Mouse (Mus musculus) MEL (cell line): Measurements from ENCODE around the gene St6galnac3. TPM values are rescaled to one million over a fixed set of nuclear protein-coding genes. Genes with fewer than 3 reads are reported as not detected.
"Not testable (repeated sequence)": the region's sequence is repeated elsewhere in the genome, so short reads cannot be mapped to it uniquely, and the experiment has no call there.

Experiments used
- DNase-seq: peaks from one replicate; pipeline ENCODE4 v3.0.0; 2011; ENCODE audit warnings: low read depth, low spot score
- H3K27ac ChIP-seq: 2 replicates; pipeline ENCODE4 v1.5.1; 2012; ENCODE audit warnings: low read depth, mild to moderate bottlenecking, control low read depth, low read length, moderate library complexity; ENCODE audit not compliant: control insufficient read depth
- H3K27me3 ChIP-seq, 2 experiments: fragments of 150-350 bp in 1 of 2; sonication (generic) in 1 of 2; 2 replicates each; pipeline ENCODE4 v1.6.1; 2012; ENCODE audit warnings: low read length in 2 of 2, mild to moderate bottlenecking in 2 of 2, improper control_type of control experiment in 1 of 2, moderate library complexity in 1 of 2; ENCODE audit not compliant: insufficient read depth in 2 of 2, control insufficient read depth in 1 of 2
- H3K36me3 ChIP-seq, 2 experiments: 2 replicates each; pipeline ENCODE4 v1.6.1; 2012 to 2014; ENCODE audit warnings: low read length in 2 of 2, improper control_type of control experiment in 1 of 2, inconsistent platforms in 1 of 2, mild to moderate bottlenecking in 1 of 2; ENCODE audit not compliant: insufficient read depth in 2 of 2, control insufficient read depth in 1 of 2
- H3K4me1 ChIP-seq, 2 experiments: fragments of 150-350 bp in 1 of 2; sonication (generic) in 1 of 2; 2 replicates each; pipeline ENCODE4 v1.6.1; 2012; ENCODE audit warnings: low read length in 2 of 2, improper control_type of control experiment in 1 of 2, mild to moderate bottlenecking in 1 of 2; ENCODE audit not compliant: insufficient read depth in 2 of 2, control insufficient read depth in 1 of 2
- H3K4me3 ChIP-seq, 2 experiments: fragments of 150-350 bp in 1 of 2; sonication (generic) in 1 of 2; 2 replicates each; pipeline ENCODE4 v1.5.1; 2012; ENCODE audit warnings: low read depth in 2 of 2, low read length in 2 of 2, mild to moderate bottlenecking in 2 of 2, moderate library complexity in 2 of 2, control low read depth in 1 of 2, improper control_type of control experiment in 1 of 2; ENCODE audit not compliant: control insufficient read depth in 1 of 2, insufficient read depth in 1 of 2
- H3K79me2 ChIP-seq: 2 replicates; pipeline ENCODE4 v1.6.1; 2012; ENCODE audit warnings: mild to moderate bottlenecking, low read length, moderate library complexity; ENCODE audit not compliant: control insufficient read depth, poor library complexity, insufficient read depth
- H3K9ac ChIP-seq: 2 replicates; pipeline ENCODE4 v1.6.1; 2012; ENCODE audit warnings: low read depth, mild to moderate bottlenecking, control low read depth, low read length, moderate library complexity; ENCODE audit not compliant: control insufficient read depth, poor library complexity, severe bottlenecking
- H3K9me3 ChIP-seq: fragments of 150-350 bp; sonication (generic); replicated peaks from 2 replicates; pipeline ENCODE4 v1.6.1; 2012; ENCODE audit warnings: mild to moderate bottlenecking, low read length, improper control_type of control experiment, moderate library complexity; ENCODE audit not compliant: insufficient read depth
- E2F4 ChIP-seq: IDR thresholded peaks from 2 replicates; pipeline ENCODE4 v1.6.1; 2011; ENCODE audit warnings: low read depth, low read length, improper control_type of control experiment, borderline replicate concordance
- ETS1 ChIP-seq: IDR thresholded peaks from 2 replicates; pipeline ENCODE4 v1.6.1; 2012; ENCODE audit warnings: low read depth, mild to moderate bottlenecking, inconsistent platforms, low read length, improper control_type of control experiment, moderate library complexity
- MAFK ChIP-seq: IDR thresholded peaks from 2 replicates; pipeline ENCODE4 v1.6.1; 2011; ENCODE audit warnings: low read depth, mild to moderate bottlenecking, low read length, improper control_type of control experiment, borderline replicate concordance
- MAX ChIP-seq: IDR thresholded peaks from 2 replicates; pipeline ENCODE4 v1.6.1; 2011; ENCODE audit warnings: low read length, improper control_type of control experiment
- MYC ChIP-seq: IDR thresholded peaks from 2 replicates; pipeline ENCODE4 v1.6.1; 2011; ENCODE audit warnings: low read depth, mild to moderate bottlenecking, low read length, improper control_type of control experiment, moderate library complexity
- POLR2A ChIP-seq, 2 experiments: IDR thresholded peaks; 2 replicates each; pipeline ENCODE4 v1.6.1; 2011 to 2012; ENCODE audit warnings: low read length in 2 of 2, mild to moderate bottlenecking in 2 of 2, control low read depth in 1 of 2, improper control_type of control experiment in 1 of 2, low read depth in 1 of 2, moderate library complexity in 1 of 2; ENCODE audit not compliant: control insufficient read depth in 1 of 2, insufficient read depth in 1 of 2, poor library complexity in 1 of 2
- POLR2AphosphoS5 ChIP-seq: IDR thresholded peaks from 2 replicates; pipeline ENCODE4 v1.6.1; 2012; ENCODE audit warnings: low read depth, borderline replicate concordance, mild to moderate bottlenecking, inconsistent platforms, low read length, moderate library complexity, mixed read lengths
- RAD21 ChIP-seq: IDR thresholded peaks from 2 replicates; pipeline ENCODE4 v1.6.1; 2011; ENCODE audit warnings: mild to moderate bottlenecking, low read depth, low read length, improper control_type of control experiment
- RCOR1 ChIP-seq: IDR thresholded peaks from 2 replicates; pipeline ENCODE4 v1.6.1; 2012; ENCODE audit warnings: low read depth, mild to moderate bottlenecking, inconsistent platforms, low read length, improper control_type of control experiment
- SIN3A ChIP-seq: IDR thresholded peaks from 2 replicates; pipeline ENCODE4 v1.6.1; 2012; ENCODE audit warnings: low read length, improper control_type of control experiment, inconsistent platforms
- SMC3 ChIP-seq: IDR thresholded peaks from 2 replicates; pipeline ENCODE4 v1.6.1; 2011; ENCODE audit warnings: low read depth, low read length, improper control_type of control experiment
- TAL1 ChIP-seq: IDR thresholded peaks from 2 replicates; pipeline ENCODE4 v1.6.1; 2012; ENCODE audit warnings: mild to moderate bottlenecking, inconsistent platforms, low read length, moderate library complexity, mixed read lengths
- TBP ChIP-seq: IDR thresholded peaks from 2 replicates; pipeline ENCODE4 v1.8.0; 2011; ENCODE audit warnings: low read depth, low read length, improper control_type of control experiment
- UBTF ChIP-seq: IDR thresholded peaks from 2 replicates; pipeline ENCODE4 v1.6.1; 2012; ENCODE audit warnings: low read depth, mild to moderate bottlenecking, inconsistent platforms, low read length, improper control_type of control experiment, moderate library complexity, borderline replicate concordance; ENCODE audit not compliant: insufficient read depth
- USF2 ChIP-seq, 2 experiments: IDR thresholded peaks; 2 replicates each; pipeline ENCODE4 v1.6.1; 2011 to 2012; ENCODE audit warnings: improper control_type of control experiment in 2 of 2, low read length in 2 of 2, borderline replicate concordance in 1 of 2, inconsistent platforms in 1 of 2, low read depth in 1 of 2, mild to moderate bottlenecking in 1 of 2; ENCODE audit not compliant: insufficient read depth in 1 of 2
- ZC3H11A ChIP-seq: IDR thresholded peaks from 2 replicates; pipeline ENCODE4 v1.6.1; 2012; ENCODE audit warnings: low read depth, mild to moderate bottlenecking, inconsistent platforms, low read length, improper control_type of control experiment
- polyA plus RNA-seq, 2 experiments: library from polyadenylated mRNA; stranded (reverse) in 1 of 2; unstranded in 1 of 2; fragments of >175 nt in 1 of 2; fragments of >200 nt in 1 of 2; gene quantifications; 2 replicates each; pipeline versions ENCODE4 v1.2.1 to v1.2.4; 2012; ENCODE audit warnings: low replicate concordance in 2 of 2, low read depth in 1 of 2; ENCODE audit not compliant: insufficient read length in 2 of 2, insufficient read depth in 1 of 2, missing spikeins in 1 of 2
- total RNA-seq: library from RNA; depleted of rRNA; stranded (reverse); fragments of 300-350 nt; gene quantifications from 2 replicates; pipeline ENCODE4 v1.2.3, GENCODE M21; 2012

Gene St6galnac3
- total and polyA plus RNA-seq, 3 experiments: 7.8 to 11.4 TPM; not detected in 1

DNA sequence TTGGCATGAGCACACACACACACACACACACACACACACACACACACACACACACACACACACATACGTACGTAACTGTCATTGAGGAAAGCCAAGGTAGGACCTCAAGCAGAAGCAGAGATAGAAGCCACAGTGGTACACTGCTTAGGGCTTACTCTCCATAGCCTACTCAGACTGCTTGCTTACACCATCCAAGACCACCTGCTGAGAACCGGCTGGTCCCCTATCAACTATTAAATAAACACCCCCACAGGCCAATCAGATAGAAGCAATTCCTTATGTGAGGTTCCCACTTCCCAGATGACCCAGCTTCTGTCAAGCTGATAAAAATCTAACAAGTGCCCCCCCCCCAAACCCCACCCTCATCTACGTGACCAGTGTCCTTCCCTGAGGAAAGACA is 330.2 kb downstream of the St6galnac3 start:
- Histone ChIP-seq H3K4me1 (no peaks in the 10 kb centered on the region), H3K9me3 (no peaks in the 10 kb centered on the region), H3K4me3 (no peak overlapping the region), H3K79me2 (no peaks in the 10 kb centered on the region), H3K27ac (no peak overlapping the region), H3K27me3 (no peaks in the 10 kb centered on the region), H3K9ac (no peak overlapping the region), H3K36me3 (no peaks in the 10 kb centered on the region)
- DNase-seq: no peak
- no peak for TF ChIP-seq ETS1
- TF ChIP-seq TAL1: no peak

DNA sequence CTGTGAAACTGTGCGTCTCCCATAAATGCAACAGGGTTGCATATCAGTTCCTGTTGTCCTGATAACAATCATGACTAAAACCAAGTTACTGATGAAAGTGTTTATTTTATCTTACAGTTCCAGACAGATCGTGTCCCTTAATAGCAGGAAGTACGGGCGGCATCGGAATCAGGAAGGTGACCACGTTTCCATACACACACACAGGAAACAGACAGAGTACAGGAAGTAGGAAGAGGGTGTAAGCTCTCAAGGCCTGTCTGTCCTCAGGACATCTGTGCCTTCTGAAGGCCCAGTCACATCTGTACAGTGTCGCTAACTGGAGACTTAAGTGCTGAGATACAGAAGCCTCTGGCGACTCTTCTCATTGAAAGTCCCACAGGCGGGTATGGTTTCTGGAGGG is 330.8 kb downstream of the St6galnac3 start:
- Histone ChIP-seq H3K36me3 (no peaks in the 10 kb centered on the region), H3K9me3 (no peaks in the 10 kb centered on the region), H3K4me3 (no peak overlapping the region), H3K9ac (no peak overlapping the region)
- TF ChIP-seq SIN3A (no peak), TBP (no peak), USF2 (IDR thresholded peaks at IDR 0.05; ENCODE audit: borderline replicate concordance in 1 of 2, insufficient read depth in 1 of 2, low read depth in 1 of 2, low read length in 2 of 2) (no peak), E2F4 (no peak), ETS1 (no peak), MAX (no peak), RCOR1 (no peak), SMC3 (no peak), MAFK (no peak), RAD21 (no peak), TAL1 (no peak), MYC (no peak), POLR2A (IDR thresholded peaks at IDR 0.05; ENCODE audit: control insufficient read depth in 1 of 2, insufficient read depth in 1 of 2, low read depth in 1 of 2, low read length in 2 of 2, poor library complexity in 1 of 2) (no peak), ZC3H11A (no peak), UBTF (no peak), POLR2AphosphoS5 (no peak)
- TF ChIP-seq, all 39 proteins: peak for 0
- H3K27ac ChIP-seq: no peak overlapping the region
- no peak for DNase-seq
- H3K27me3 ChIP-seq: no peaks in the 10 kb centered on the region
- no peaks in the 10 kb centered on the region for H3K4me1 ChIP-seq
- no peaks in the 10 kb centered on the region for H3K79me2 ChIP-seq

DNA sequence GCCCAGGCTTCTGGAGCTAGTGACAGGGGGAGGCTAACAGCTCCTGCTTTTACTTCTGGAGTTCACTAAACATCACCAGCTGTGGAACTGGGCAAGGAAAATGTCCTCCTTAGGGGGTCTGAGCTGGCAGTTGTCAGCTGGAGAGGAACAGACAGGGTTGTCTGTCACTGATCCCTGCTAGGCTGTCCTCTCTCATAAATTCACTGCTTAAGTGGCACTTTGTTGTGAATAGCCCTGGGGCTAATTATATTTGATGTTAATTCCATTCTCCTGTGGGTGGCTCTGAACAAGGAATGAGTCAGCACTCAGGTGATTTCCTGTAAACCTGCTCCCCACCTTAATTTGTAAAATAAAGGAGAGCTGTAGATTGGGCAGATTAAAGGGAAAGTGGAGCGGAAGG is 333.5 kb downstream of the St6galnac3 start:
- not testable (repeated sequence) for H3K4me1 ChIP-seq, H3K9ac ChIP-seq, DNase-seq, H3K27me3 ChIP-seq, H3K4me3 ChIP-seq, H3K27ac ChIP-seq, H3K79me2 ChIP-seq, H3K36me3 ChIP-seq, H3K9me3 ChIP-seq

DNA sequence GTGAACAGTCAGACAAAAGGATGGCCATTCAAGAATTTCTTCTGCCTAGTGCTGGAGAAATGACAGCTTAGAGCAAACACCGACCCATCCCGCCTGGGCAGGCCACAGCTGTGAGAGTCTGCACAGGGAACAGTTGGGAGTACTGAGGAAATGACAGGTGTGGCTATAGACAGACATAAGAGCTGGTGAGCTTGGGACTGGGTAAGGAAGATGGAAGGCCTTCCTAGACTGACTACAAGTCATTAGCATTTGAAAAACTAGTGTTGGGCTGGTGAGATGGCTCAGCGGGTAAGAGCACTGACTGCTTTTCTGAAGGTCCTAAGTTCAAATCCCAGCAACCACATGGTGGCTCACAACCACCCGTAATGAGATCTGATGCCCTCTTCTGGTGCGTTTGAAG is 340.3 kb downstream of the St6galnac3 start:
- not testable (repeated sequence) for H3K27me3 ChIP-seq, H3K79me2 ChIP-seq, H3K36me3 ChIP-seq, H3K9ac ChIP-seq, H3K4me3 ChIP-seq, DNase-seq, H3K9me3 ChIP-seq, H3K27ac ChIP-seq, H3K4me1 ChIP-seq
